Mouse (Mus musculus) CH12.LX (cell line): Measurements from ENCODE around the gene Gusb. TPM values are rescaled to one million over a fixed set of nuclear protein-coding genes. Genes with fewer than 3 reads are reported as not detected.

Experiments used
- DNase-seq: peaks from one replicate; pipeline ENCODE4 v3.0.0-alpha.2; 2013; ENCODE audit errors: extremely low read depth
- H3K27ac ChIP-seq: 2 replicates; pipeline ENCODE4 v1.5.1; 2012; ENCODE audit warnings: low read depth, mild to moderate bottlenecking, control low read depth, moderate library complexity; ENCODE audit not compliant: insufficient read depth
- H3K27me3 ChIP-seq: replicated peaks from 2 replicates; pipeline ENCODE3; 2012; ENCODE audit warnings: inconsistent platforms
- H3K36me3 ChIP-seq, 2 experiments: replicated peaks in 1 of 2; 2 replicates each; pipeline versions ENCODE3 to v1.6.1; 2012; ENCODE audit warnings: inconsistent platforms in 1 of 2, low read length in 1 of 2, mild to moderate bottlenecking in 1 of 2, mixed read lengths in 1 of 2, moderate library complexity in 1 of 2; ENCODE audit not compliant: control insufficient read depth in 1 of 2, insufficient read depth in 1 of 2
- H3K4me1 ChIP-seq, 2 experiments: 2 replicates each; pipeline ENCODE4 v1.6.1; 2012; ENCODE audit warnings: inconsistent platforms in 1 of 2, moderate library complexity in 1 of 2; ENCODE audit not compliant: insufficient read depth in 2 of 2, control insufficient read depth in 1 of 2
- H3K4me2 ChIP-seq: 2 replicates; pipeline ENCODE4 v1.6.1; 2012; ENCODE audit warnings: low read depth, mild to moderate bottlenecking, control low read depth; ENCODE audit not compliant: poor library complexity, insufficient read depth, severe bottlenecking
- H3K4me3 ChIP-seq, 3 experiments: fragments of 150-350 bp in 1 of 3; sonication (generic) in 1 of 3; replicated peaks in 1 of 3; 2 replicates each; pipeline versions ENCODE3 to v1.5.1; 2011 to 2012; ENCODE audit warnings: low read depth in 2 of 3, low read length in 2 of 3, mild to moderate bottlenecking in 2 of 3, moderate library complexity in 2 of 3, control low read depth in 1 of 3, improper control_type of control experiment in 1 of 3, inconsistent platforms in 1 of 3, mixed read lengths in 1 of 3; ENCODE audit not compliant: poor library complexity in 1 of 3
- H3K79me2 ChIP-seq: replicated peaks from 2 replicates; pipeline ENCODE4 v1.6.1; 2012; ENCODE audit warnings: mild to moderate bottlenecking, moderate library complexity; ENCODE audit not compliant: control insufficient read depth, poor library complexity, insufficient read depth, severe bottlenecking; ENCODE audit errors: extremely low read depth
- H3K9ac ChIP-seq: 2 replicates; pipeline ENCODE4 v1.6.1; 2012; ENCODE audit warnings: low read depth, mild to moderate bottlenecking, control low read depth, moderate library complexity; ENCODE audit not compliant: insufficient read depth
- H3K9me3 ChIP-seq: replicated peaks from 2 replicates; pipeline ENCODE3; 2012; ENCODE audit warnings: low read length, inconsistent platforms, mixed read lengths
- BHLHE40 ChIP-seq: IDR thresholded peaks from 2 replicates; pipeline ENCODE4 v1.6.1; 2011; ENCODE audit warnings: mild to moderate bottlenecking, low read depth, low read length, improper control_type of control experiment
- CHD1 ChIP-seq: IDR thresholded peaks from 2 replicates; pipeline ENCODE4 v1.6.1; 2012; ENCODE audit warnings: low read depth, low read length, improper control_type of control experiment, inconsistent platforms
- CHD2 ChIP-seq: IDR thresholded peaks from 2 replicates; pipeline ENCODE4 v1.6.1; 2011; ENCODE audit warnings: low read length, improper control_type of control experiment
- CTCF ChIP-seq, 2 experiments: IDR thresholded peaks in 1 of 2; conservative IDR thresholded peaks in 1 of 2; 2 replicates each; pipeline ENCODE4 v1.5.1; 2011 to 2012; ENCODE audit warnings: low read depth in 2 of 2, low read length in 2 of 2, improper control_type of control experiment in 1 of 2, inconsistent platforms in 1 of 2, mild to moderate bottlenecking in 1 of 2, moderate library complexity in 1 of 2
- E2F4 ChIP-seq: IDR thresholded peaks from 2 replicates; pipeline ENCODE4 v1.6.1; 2011; ENCODE audit warnings: low read depth, low read length, improper control_type of control experiment; ENCODE audit not compliant: insufficient replicate concordance
- ETS1 ChIP-seq: conservative IDR thresholded peaks from 2 replicates; pipeline ENCODE4 v1.6.1; 2012; ENCODE audit warnings: low read depth, mild to moderate bottlenecking, inconsistent platforms, low read length, improper control_type of control experiment, moderate library complexity
- GABPA ChIP-seq: IDR thresholded peaks from 2 replicates; pipeline ENCODE4 v1.6.1; 2012; ENCODE audit warnings: low read depth, low read length, improper control_type of control experiment, inconsistent platforms; ENCODE audit not compliant: insufficient replicate concordance
- JUND ChIP-seq: conservative IDR thresholded peaks from 2 replicates; pipeline ENCODE4 v1.6.1; 2011; ENCODE audit warnings: low read depth, low read length, improper control_type of control experiment
- KAT2A ChIP-seq: IDR thresholded peaks from 2 replicates; pipeline ENCODE4 v1.6.1; 2012; ENCODE audit warnings: low read length, improper control_type of control experiment, inconsistent platforms; ENCODE audit not compliant: insufficient replicate concordance
- MAFK ChIP-seq: IDR thresholded peaks from 2 replicates; pipeline ENCODE4 v1.6.1; 2011; ENCODE audit warnings: low read length, improper control_type of control experiment; ENCODE audit not compliant: insufficient replicate concordance
- MAX ChIP-seq: IDR thresholded peaks from 2 replicates; pipeline ENCODE4 v1.6.1; 2011; ENCODE audit warnings: low read length, improper control_type of control experiment
- MAZ ChIP-seq: IDR thresholded peaks from 2 replicates; pipeline ENCODE4 v1.6.1; 2012; ENCODE audit warnings: low read depth, mild to moderate bottlenecking, inconsistent platforms, low read length, improper control_type of control experiment, moderate library complexity
- MYC ChIP-seq: IDR thresholded peaks from 2 replicates; pipeline ENCODE4 v1.6.1; 2011; ENCODE audit warnings: low read depth, mild to moderate bottlenecking, improper control_type of control experiment, low read length
- NELFE ChIP-seq: IDR thresholded peaks from 2 replicates; pipeline ENCODE4 v1.6.1; 2011; ENCODE audit warnings: low read depth, low read length, improper control_type of control experiment
- POLR2A ChIP-seq: IDR thresholded peaks from 2 replicates; pipeline ENCODE4 v1.6.1; 2011; ENCODE audit warnings: low read depth, mild to moderate bottlenecking, improper control_type of control experiment, low read length
- RAD21 ChIP-seq: IDR thresholded peaks from 2 replicates; pipeline ENCODE4 v1.6.1; 2011; ENCODE audit warnings: low read depth, mild to moderate bottlenecking, low read length, improper control_type of control experiment, moderate library complexity
- RCOR1 ChIP-seq: conservative IDR thresholded peaks from 2 replicates; pipeline ENCODE4 v1.6.1; 2012; ENCODE audit warnings: low read depth, mild to moderate bottlenecking, inconsistent platforms, low read length, improper control_type of control experiment
- SIN3A ChIP-seq: IDR thresholded peaks from 2 replicates; pipeline ENCODE4 v1.6.1; 2012; ENCODE audit warnings: low read length, improper control_type of control experiment, inconsistent platforms
- TBP ChIP-seq: conservative IDR thresholded peaks from 2 replicates; pipeline ENCODE4 v1.6.1; 2011; ENCODE audit warnings: low read depth, low read length, improper control_type of control experiment
- TCF12 ChIP-seq: IDR thresholded peaks from 2 replicates; pipeline ENCODE4 v1.6.1; 2014; ENCODE audit warnings: low read depth, mild to moderate bottlenecking, inconsistent platforms, low read length, improper control_type of control experiment
- UBTF ChIP-seq: IDR thresholded peaks from 2 replicates; pipeline ENCODE4 v1.6.1; 2012; ENCODE audit warnings: low read depth, mild to moderate bottlenecking, inconsistent platforms, low read length, improper control_type of control experiment, moderate library complexity
- ZKSCAN1 ChIP-seq: IDR thresholded peaks from 2 replicates; pipeline ENCODE4 v1.6.1; 2012; ENCODE audit warnings: low read depth, inconsistent platforms, low read length, improper control_type of control experiment, borderline replicate concordance
- ZMIZ1 ChIP-seq: IDR thresholded peaks from 2 replicates; pipeline ENCODE4 v1.6.1; 2012; ENCODE audit warnings: low read depth, mild to moderate bottlenecking, inconsistent platforms, low read length, improper control_type of control experiment
- ZNF384 ChIP-seq: IDR thresholded peaks from 2 replicates; pipeline ENCODE4 v1.6.1; 2012; ENCODE audit warnings: low read depth, low read length, improper control_type of control experiment, inconsistent platforms
- dilution Hi-C: fragments of 300-500 bp; cut with MboI; formaldehyde crosslinking; loops from 2 replicates; pipeline ENCODE4 v1.14.3; 2020; ENCODE audit warnings: low sequenced_read_pairs; ENCODE audit not compliant: extremely low pct_unique_long_range_greater_than_20kb, extremely low pct_ligation_motif_present
- in situ Hi-C: fragments of 300-500 bp; cut with MboI; formaldehyde crosslinking; loops from 3 replicates; pipeline ENCODE4 v1.14.3; 2019; ENCODE audit warnings: low sequenced_read_pairs, low pct_ligation_motif_present, low pct_unique_long_range_greater_than_20kb, mixed read lengths
- polyA plus RNA-seq: library from polyadenylated mRNA; unstranded; fragments of >175 nt; gene quantifications from 2 replicates; pipeline ENCODE4 v1.2.1, GENCODE M21; 2012; ENCODE audit warnings: low read depth; ENCODE audit not compliant: insufficient read length
- total RNA-seq, 2 experiments: library from RNA; depleted of rRNA; stranded (reverse); fragments of 300-350 nt in 1 of 2; fragments of >200 nt in 1 of 2; gene quantifications; 2 replicates each; pipeline ENCODE4 v1.2.3; 2012 to 2014

Gene Gusb
- total and polyA plus RNA-seq, 3 experiments, result 73.4 to 210 (median 187) TPM

GRCm38 (mm10) chr5:130007344-130007743 lies 4.5 kb upstream of the Gusb start:
- no peak overlapping the region for H3K9ac ChIP-seq
- DNase-seq, result no peak
- H3K9me3 ChIP-seq, result peaks cover 38% of the 10 kb centered on the region
- H3K4me3 ChIP-seq, result no peak overlapping the region
- no peaks in the 10 kb centered on the region for H3K79me2 ChIP-seq
- peaks cover 0 to 11% of the 10 kb centered on the region in 2 experiments; a peak in 2 of 4 replicates for H3K4me1 ChIP-seq
- no peaks in the 10 kb centered on the region for H3K27me3 ChIP-seq
- H3K4me2 ChIP-seq, result no peak overlapping the region
- in situ Hi-C loops (no loop called here), dilution Hi-C loops (no loop called here)
- no peak overlapping the region for H3K27ac ChIP-seq
- peaks cover 13 to 28% of the 10 kb centered on the region in 2 experiments for H3K36me3 ChIP-seq
- peak; percentile 23 to 62; a peak in 2 of 4 replicates for TF ChIP-seq CTCF (conservative IDR thresholded peaks at IDR 0.05 in 1 of 2, IDR thresholded peaks at IDR 0.05 in 1 of 2; ENCODE audit: low read depth in 2 of 2, low read length in 2 of 2)
- 0 out of 2 replicates have a peak, but pooled peaks have one; percentile 67 for TF ChIP-seq MYC
- TF ChIP-seq RAD21, result peak; percentile 17
- no peak for TF ChIP-seq NELFE

- peak overlapping the region in 2 of 3 experiments; percentile 83 to 86 for H3K4me3 ChIP-seq
- H3K36me3 ChIP-seq, result peaks cover 10 to 28% of the 10 kb centered on the region in 2 experiments
- peaks cover 15% of the 10 kb centered on the region for H3K79me2 ChIP-seq
- in situ Hi-C loops, result no loop called here
- 0 out of 2 replicates have a peak, but pooled peaks have one; percentile 36 for TF ChIP-seq CHD2
- no peak for TF ChIP-seq GABPA
- TF ChIP-seq, all 38 proteins: peak for 1
- no peak overlapping the region for H3K9ac ChIP-seq
- dilution Hi-C loops, result no loop called here
- DNase-seq, result peak; percentile 61
- H3K4me2 ChIP-seq, result peak overlapping the region; percentile 41
- no peaks in the 10 kb centered on the region for H3K27me3 ChIP-seq
- H3K4me1 ChIP-seq, result peaks cover 12 to 40% of the 10 kb centered on the region in 2 experiments
- peaks cover 14% of the 10 kb centered on the region for H3K9me3 ChIP-seq
- H3K27ac ChIP-seq, result peak overlapping the region; percentile 68
These were observed 380 bp upstream of the Gusb start for GRCm38 (mm10) chr5:130003229-130003628.

- dilution Hi-C loops (no loop called here), in situ Hi-C loops (no loop called here)
- Histone ChIP-seq H3K36me3 (peaks cover 24 to 45% of the 10 kb centered on the region in 2 experiments), H3K4me2 (peak overlapping the region; percentile 93), H3K4me3 (peak overlapping the region; percentile 79 to 86 (median 83)), H3K9me3 (peaks cover 14% of the 10 kb centered on the region), H3K27ac (peak overlapping the region; percentile 75), H3K27me3 (no peaks in the 10 kb centered on the region), H3K9ac (peak overlapping the region; percentile 46), H3K4me1 (peaks cover 12 to 49% of the 10 kb centered on the region in 2 experiments), H3K79me2 (peaks cover 15% of the 10 kb centered on the region)
- peak; percentile 79 for DNase-seq
- TF ChIP-seq SIN3A (peak; percentile 97), RCOR1 (peak; percentile 79), TCF12 (peak; percentile 91), ZKSCAN1 (no peak), TBP (0 out of 2 replicates have a peak, but pooled peaks have one; percentile 50), E2F4 (no peak), KAT2A (no peak), ETS1 (peak; percentile 67), CHD2 (peak; percentile 32; the same call in 1 of the 2 replicates), ZNF384 (no peak), MAFK (0 out of 2 replicates have a peak, but pooled peaks have one; percentile 9), MYC (peak; percentile 94), POLR2A (peak; percentile 60; the same call in 1 of the 2 replicates), ZMIZ1 (no peak), BHLHE40 (peak; percentile 84), MAZ (0 out of 2 replicates have a peak, but pooled peaks have one; percentile 51), JUND (no peak), UBTF (no peak), CHD1 (0 out of 2 replicates have a peak, but pooled peaks have one; percentile 59), MAX (peak; percentile 84), NELFE (no peak), CTCF (conservative IDR thresholded peaks at IDR 0.05 in 1 of 2, IDR thresholded peaks at IDR 0.05 in 1 of 2; ENCODE audit: low read depth in 2 of 2, low read length in 2 of 2) (no peak)
These were observed 1.4 kb downstream of the Gusb start for GRCm38 (mm10) chr5:130001356-130001987.
